Mouse (Mus musculus) neutrophil, adult 5-6 weeks (primary cell): ENCODE measurements around the gene Nhlrc2. TPM values are rescaled to one million over a fixed set of nuclear protein-coding genes. Genes with fewer than 3 reads are reported as not detected.

Source experiments
- ATAC-seq: fragments of 151-379, 151-347 bp; 2 replicates; pipeline ENCODE4 v1.8.0; 2017; ENCODE audit warnings: mild to moderate bottlenecking, moderate TSS enrichment; ENCODE audit not compliant: insufficient number of reproducible peaks, poor library complexity, low FRiP score, severe bottlenecking; ENCODE audit errors: extremely low read depth
- total RNA-seq: library from RNA; stranded (forward); fragments of 200-1000 nt; gene quantifications from 2 replicates; pipeline ENCODE4 v1.2.3, GENCODE M21; 2017

Nhlrc2 gene
- total RNA-seq, 1 experiment from 2014 or later, result 19.0 TPM

- ATAC-seq, result peak; percentile 77
These were observed 7.9 kb downstream of the Nhlrc2 start for GRCm38 (mm10) chr19:56555972-56556371.

- no peak for ATAC-seq
These were observed 14.5 kb downstream of the Nhlrc2 start for GRCm38 (mm10) chr19:56562433-56563138.

DNA sequence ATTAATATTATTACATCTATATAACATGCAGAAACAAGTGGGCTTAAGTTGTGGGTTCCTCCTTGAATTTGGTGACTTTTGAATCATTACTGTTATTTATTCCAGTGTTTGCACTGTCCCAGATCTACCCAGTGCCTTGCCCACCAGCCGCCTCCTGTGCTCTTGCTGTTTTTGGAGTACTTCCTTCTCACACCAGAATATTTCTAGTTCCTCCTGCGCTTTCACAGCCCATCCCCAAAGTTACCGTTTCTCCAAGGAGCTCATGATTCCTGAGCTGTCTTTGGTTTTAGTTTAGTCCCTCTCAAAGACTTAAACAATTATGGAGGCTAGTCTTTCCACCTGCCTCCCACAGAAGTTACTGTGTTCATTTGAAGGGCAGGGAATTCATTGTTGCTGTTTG, 15.4 kb downstream of the Nhlrc2 start:
- ATAC-seq, result no peak

GRCm38 (mm10) chr19:56565358-56565757, 17.3 kb downstream of the Nhlrc2 start:
- ATAC-seq, result no peak

DNA sequence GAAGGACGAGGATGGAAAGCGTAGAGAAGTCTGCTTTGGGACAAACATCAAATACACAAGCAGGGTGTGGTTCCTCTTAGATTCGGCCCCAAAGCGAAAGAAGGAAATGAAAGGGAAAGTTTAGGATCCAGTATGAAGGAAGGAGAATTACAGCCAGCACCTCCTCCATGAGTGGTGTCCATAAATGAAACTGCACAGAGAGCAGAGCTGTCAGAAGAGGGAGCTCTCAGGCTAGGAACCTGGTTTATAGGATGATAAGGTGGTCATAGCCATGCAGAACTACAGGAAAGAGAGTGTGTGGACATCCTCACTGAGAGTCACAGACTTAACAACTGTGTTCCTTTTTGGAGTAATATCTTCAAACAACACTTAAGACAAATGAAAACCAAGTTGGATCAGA, 18.0 kb downstream of the Nhlrc2 start:
- ATAC-seq, result no peak

DNA sequence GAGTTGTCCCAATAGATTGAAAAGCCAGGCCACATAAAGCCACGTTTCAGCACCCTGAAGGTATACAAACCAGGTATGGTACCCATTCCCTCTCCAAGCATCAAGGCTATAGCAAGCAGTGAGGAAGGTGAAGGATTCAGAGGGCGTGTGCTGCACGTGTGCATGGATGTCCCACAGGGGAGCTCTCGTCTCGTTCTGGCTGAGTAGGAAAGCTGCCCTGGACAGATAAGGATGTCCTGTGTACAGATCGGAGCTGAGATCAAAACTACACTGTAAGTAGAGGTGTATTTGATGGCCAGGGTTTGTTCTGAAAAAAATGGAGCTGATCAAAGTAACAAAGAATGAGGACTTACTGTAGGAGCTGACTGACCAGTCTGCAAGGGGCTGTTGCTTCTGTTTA, 18.9 kb downstream of the Nhlrc2 start:
- no peak for ATAC-seq

DNA sequence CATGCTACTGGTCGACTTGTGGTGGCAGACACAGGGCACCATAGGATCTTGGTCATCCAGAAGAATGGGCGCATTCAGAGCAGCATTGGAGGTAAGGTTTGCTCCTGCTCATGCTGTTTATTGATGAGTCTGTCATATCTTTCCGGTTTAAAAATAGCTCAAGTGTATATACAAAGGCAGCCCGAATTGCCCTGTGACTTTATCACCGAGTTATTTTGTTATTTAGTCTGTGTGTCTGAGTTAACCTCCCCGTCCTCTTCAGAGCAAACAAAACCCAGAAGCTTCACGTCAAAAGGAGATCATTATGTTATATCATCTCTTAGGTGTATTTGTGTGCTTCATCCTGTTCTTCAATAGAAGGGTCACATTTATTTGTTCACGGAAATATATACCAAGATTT, 22.7 kb downstream of the Nhlrc2 start:
- ATAC-seq, result no peak

- no peak for ATAC-seq
These were observed 23.2 kb downstream of the Nhlrc2 start for GRCm38 (mm10) chr19:56571234-56571633.

- no peak for ATAC-seq
These were observed 23.9 kb downstream of the Nhlrc2 start for GRCm38 (mm10) chr19:56571913-56572312.

DNA sequence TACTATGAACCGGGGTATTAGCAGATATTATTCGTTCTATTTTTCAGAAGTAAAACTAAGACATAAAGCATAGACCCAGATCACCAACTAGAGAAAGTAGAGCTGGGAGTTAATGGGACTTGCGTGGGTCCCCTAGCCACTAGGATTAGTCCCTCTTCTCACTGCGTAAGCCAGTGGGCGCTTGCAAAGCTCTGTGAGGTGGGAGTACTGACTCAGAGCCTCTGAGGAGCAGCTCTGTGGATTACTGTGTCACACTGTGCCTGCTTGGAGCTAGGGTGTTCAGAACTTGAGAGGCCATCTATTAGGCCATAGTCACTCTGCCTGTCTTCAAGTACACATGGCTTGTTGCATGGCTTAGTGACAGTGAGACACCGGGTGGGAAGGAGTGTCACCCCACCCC, 25.1 kb downstream of the Nhlrc2 start:
- ATAC-seq, result no peak

DNA sequence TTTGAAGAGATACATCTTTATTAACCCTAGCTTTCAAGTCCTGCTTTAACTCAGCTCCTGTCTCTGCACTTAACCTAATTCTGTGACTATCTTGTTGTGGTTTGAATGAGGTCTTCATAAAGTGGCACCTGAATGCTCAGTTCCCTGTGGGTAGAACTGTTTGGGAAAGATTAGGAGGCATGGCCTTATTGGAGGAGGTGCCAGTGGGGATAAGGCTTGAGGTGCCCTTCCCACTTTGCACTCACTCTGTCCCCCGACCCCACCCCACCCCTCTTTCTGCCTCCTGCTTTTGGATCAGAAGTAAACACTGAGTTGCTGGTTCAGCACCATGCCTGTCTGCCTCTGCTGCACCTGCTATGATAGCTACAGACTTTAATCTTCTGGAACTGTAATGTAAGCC, 29.7 kb downstream of the Nhlrc2 start:
- no peak for ATAC-seq

DNA sequence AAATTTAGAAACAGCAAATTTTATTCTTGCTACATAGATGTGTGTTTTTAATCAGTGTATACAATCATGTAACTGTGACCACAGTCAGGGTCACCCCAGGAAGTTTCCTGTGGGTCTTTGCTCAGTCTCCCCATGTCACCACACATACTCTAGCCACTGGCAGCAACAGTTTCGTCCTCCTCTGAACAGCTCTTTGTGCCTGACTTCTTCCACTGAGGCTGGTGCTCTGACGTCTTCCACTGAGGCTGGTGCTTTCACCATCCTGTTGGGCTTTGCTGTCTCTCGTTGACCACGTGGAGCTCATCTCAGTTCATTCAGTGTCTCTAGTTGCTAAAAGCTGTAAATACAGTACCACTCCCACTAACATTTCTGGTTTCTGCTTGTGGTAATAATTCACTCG, 33.9 kb downstream of the Nhlrc2 start:
- no peak for ATAC-seq

DNA sequence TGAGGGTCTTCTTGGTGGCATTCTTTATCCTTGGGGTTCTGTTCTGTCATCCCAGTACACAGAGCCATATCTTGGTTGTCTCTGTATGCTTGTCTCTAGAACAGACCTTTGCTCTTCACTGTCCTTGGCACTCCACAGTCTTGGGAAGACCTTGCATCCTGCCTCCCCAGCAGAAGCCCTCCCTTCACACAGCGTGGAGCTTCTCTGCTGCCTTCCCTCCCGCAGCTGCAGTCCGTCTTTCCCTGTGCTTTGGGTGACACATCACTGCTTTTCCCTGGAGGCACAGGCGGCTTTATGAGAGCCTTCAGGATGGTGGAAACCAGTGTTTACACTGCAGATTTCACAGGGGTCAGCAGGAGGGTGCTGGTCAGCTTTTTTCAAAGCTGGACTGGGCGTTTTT, 35.7 kb downstream of the Nhlrc2 start:
- no peak for ATAC-seq

GRCm38 (mm10) chr19:56584288-56584687, 36.2 kb downstream of the Nhlrc2 start:
- no peak for ATAC-seq

DNA sequence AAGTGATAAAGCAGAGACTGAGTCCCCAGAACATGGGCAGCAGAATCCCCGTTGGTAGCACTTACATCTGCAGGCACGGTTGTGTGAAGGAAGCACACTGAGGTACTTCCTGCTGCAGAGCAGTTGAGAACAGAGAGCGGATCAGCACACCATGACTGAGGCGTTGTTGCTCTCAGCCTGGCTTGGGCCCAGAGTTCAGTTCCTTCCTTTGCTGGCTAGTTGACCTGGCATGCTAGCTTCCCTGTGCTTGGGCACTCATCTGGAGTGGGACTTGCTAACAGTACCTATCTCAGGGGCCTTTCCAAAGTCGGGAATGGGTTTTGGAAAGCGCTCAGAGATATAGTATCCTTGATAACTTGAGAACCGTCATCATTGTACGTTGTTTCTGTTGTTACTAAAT, 38.3 kb downstream of the Nhlrc2 start:
- ATAC-seq, result no peak

DNA sequence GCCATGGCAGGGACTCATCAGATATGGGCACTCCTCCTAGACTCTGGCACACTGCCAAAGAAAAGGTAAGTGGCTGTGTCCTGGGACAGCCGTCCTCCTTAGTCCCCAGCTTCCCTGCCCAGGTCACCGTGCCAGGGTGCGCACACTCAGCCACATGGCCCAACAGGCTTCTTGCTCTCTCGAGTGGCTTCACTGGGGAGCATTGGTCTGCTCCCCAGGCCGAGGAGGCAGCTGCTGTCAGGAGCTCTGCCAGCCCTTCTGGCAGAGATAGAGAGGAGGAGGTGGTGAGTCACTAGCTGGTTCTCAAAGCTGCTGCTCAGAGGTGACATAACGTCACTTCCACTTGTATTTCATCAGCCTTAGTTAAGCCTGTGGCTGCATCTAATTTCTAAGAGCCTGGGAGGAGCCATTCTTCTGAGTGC, 40.2 kb downstream of the Nhlrc2 start:
- ATAC-seq, result no peak

DNA sequence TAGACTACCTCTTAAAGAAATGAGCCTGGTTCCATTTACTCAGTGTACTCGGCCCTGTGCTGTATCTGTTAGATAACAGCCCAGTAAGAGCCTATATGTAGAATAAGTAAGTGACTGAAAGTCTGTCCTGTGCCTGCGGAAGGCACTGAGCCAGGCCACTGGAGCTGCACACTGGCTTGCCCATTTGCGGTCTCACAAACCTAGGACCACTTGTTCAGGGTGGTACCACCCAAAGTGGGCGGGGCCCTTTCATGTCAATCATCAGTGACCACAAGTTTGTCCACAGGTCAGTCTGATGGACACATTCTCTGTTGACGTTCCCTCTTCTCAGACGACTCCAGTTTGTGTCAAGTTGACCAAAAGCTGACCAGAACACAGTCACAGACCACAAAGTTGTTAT, 40.9 kb downstream of the Nhlrc2 start:
- ATAC-seq, result no peak

- no peak for ATAC-seq
These were observed 41.4 kb downstream of the Nhlrc2 start for GRCm38 (mm10) chr19:56589455-56589854.

DNA sequence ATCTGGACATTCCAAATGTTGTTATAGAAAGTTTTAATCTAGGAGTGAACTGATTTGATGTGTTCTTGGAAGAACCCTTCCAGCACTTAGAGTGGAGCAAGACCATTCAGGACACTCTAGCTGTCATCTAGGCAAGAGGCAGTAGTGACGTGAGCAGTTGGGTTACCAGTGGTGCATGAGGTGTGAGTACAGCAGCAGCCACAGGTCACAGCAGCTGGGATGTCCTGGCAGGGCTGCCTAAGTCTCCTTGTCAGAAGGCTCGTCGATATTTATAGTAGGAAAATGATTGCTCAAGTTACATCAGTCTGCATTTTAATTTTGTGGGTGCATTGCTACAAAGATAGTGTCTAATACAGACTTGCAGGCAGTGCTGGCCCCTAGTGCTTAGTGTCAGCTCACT, 42.2 kb downstream of the Nhlrc2 start:
- ATAC-seq, result no peak

DNA sequence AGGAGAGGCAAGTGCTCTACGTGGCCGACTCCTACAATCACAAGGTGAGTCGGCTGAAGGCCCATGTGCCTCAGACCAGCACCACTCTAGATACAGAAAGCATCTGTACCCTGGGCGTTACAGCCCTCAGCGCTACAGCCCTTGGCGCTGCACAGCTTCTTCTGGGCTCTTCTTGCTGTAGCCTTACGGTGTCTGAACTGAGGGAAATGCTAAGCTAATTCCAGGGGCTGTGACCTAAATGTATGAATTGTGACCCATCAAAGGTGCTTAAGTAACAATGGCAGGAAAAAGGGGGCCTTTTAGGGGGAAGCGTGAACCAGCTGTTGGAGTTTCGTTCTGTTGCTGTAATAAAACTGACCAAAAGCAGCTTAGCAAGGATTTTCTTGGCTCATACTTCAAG, 44.4 kb downstream of the Nhlrc2 start:
- ATAC-seq, result no peak

- no peak for ATAC-seq
These were observed 51.9 kb downstream of the Nhlrc2 start for GRCm38 (mm10) chr19:56599996-56600395.
